Mouse (Mus musculus): Measurements from ENCODE around the gene Dhx35. TPM values are rescaled to one million over a fixed set of nuclear protein-coding genes. Genes with fewer than 3 reads are reported as not detected.

The Dhx35 gene
- polyA plus RNA-seq, 1 experiment from 2014 or later, result 5.6 TPM

DNA sequence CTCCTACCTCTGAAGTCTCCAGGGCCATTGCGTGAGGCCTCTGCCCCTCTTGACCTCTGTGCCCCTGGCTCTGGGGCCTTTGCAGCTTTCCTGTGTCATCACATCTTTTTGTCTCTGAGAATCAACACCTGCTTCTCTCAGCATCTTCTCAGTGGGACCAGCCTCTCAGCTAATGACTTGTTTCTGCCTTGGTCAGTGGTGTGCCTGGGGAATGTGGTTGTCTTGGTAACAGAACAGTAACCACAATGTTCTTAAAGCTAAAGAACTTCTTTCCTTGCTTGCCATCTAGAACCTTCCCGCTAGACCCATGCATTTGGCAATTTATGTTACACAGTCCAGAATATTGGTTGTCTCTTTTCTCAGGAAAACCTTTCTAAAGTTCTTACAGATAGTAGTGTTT is 39.0 kb downstream of the Dhx35 start:
- DNase-seq (ENCODE audit: low spot score) (no peak), ATAC-seq (ENCODE audit: low FRiP score, low TSS enrichment) (no peak)
- Histone ChIP-seq H3K27me3 (ENCODE audit: control insufficient read depth, insufficient read depth, low read length) (no peaks in the 10 kb centered on the region), H3K9ac (ENCODE audit: low read length) (no peak overlapping the region), H3K36me3 (ENCODE audit: control insufficient read depth, insufficient read depth, low read length) (peaks cover 16% of the 10 kb centered on the region), H3K4me1 (replicated peaks; ENCODE audit: control insufficient read depth, insufficient read depth) (no peaks in the 10 kb centered on the region), H3K4me3 (ENCODE audit: low read depth, low read length) (no peak overlapping the region), H3K4me2 (replicated peaks; ENCODE audit: low read depth) (no peak overlapping the region), H3K27ac (replicated peaks) (0 out of 2 replicates have a peak overlapping the region, but pooled peaks have one; percentile 2), H3K9me3 (ENCODE audit: control insufficient read depth, low read length) (no peaks in the 10 kb centered on the region)
- TF ChIP-seq CTCF (IDR thresholded peaks at IDR 0.05; ENCODE audit: low read depth) (no peak), EP300 (optimal IDR thresholded peaks at IDR 0.05) (no peak)
- 59% methylated on average over 2 of the region's 2 CpGs for WGBS

DNA sequence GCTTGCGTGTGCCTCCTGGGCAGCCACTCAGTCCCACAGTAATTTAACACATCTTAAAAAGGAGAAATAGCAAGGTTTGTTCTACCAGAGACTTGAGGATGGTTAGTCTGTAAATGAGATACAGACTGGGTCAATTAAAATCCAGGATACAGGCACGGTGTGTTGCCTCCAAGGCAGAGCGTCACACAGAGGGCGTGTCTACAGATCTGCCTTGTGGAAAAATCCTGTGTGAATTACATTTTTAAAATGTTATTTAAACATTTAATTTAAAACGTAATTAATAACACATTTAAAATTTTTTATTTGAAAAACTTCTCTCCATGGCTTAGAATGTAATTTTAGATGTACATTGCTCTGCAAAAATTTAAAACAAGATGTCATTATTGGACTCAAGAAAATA is 48.7 kb downstream of the Dhx35 start:
- no peak overlapping the region for H3K4me3 ChIP-seq (ENCODE audit: low read depth, low read length)
- H3K27me3 ChIP-seq (ENCODE audit: control insufficient read depth, insufficient read depth, low read length), result no peaks in the 10 kb centered on the region
- H3K36me3 ChIP-seq (ENCODE audit: control insufficient read depth, insufficient read depth, low read length), result peaks cover 16% of the 10 kb centered on the region; the same call in 1 of the 2 replicates
- WGBS, result 79% methylated on average over 5 of the region's 5 CpGs
- H3K27ac ChIP-seq (replicated peaks), result no peak overlapping the region
- DNase-seq (ENCODE audit: low spot score) (no peak), ATAC-seq (ENCODE audit: low FRiP score, low TSS enrichment) (no peak)
- H3K4me1 ChIP-seq (replicated peaks; ENCODE audit: control insufficient read depth, insufficient read depth), result no peaks in the 10 kb centered on the region
- no peak overlapping the region for H3K9ac ChIP-seq (ENCODE audit: low read length)
- H3K4me2 ChIP-seq (replicated peaks; ENCODE audit: low read depth), result no peak overlapping the region
- no peaks in the 10 kb centered on the region for H3K9me3 ChIP-seq (ENCODE audit: control insufficient read depth, low read length)
- TF ChIP-seq EP300 (optimal IDR thresholded peaks at IDR 0.05) (no peak), CTCF (IDR thresholded peaks at IDR 0.05; ENCODE audit: low read depth) (no peak)

DNA sequence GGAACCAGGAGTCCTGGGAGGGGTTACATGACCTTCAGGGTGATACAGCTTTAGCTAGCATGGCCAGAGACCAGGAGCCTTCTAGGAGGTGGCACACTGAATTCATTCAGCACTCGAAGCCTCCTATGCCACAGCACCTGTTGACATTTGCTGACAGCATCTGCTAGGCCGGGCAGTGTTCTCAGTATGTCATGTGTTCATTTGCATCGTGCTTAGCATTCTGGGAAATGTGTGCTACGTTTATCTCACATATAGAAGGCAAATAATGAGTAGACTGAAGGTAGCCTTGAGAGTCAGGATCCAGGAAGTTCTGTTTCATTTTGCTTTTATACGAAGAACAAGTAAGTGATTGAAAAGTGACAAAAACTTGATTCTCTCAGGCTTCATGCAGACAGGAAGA is 50.4 kb downstream of the Dhx35 start:
- ATAC-seq (ENCODE audit: low FRiP score, low TSS enrichment) (peak; percentile 89), DNase-seq (ENCODE audit: low spot score) (no peak)
- H3K27ac ChIP-seq (replicated peaks), result no peak overlapping the region
- no peak overlapping the region for H3K4me2 ChIP-seq (replicated peaks; ENCODE audit: low read depth)
- no peak overlapping the region for H3K9ac ChIP-seq (ENCODE audit: low read length)
- no peaks in the 10 kb centered on the region for H3K27me3 ChIP-seq (ENCODE audit: control insufficient read depth, insufficient read depth, low read length)
- WGBS, result 72% methylated on average over 5 of the region's 5 CpGs
- H3K9me3 ChIP-seq (ENCODE audit: control insufficient read depth, low read length), result no peaks in the 10 kb centered on the region
- H3K4me1 ChIP-seq (replicated peaks; ENCODE audit: control insufficient read depth, insufficient read depth), result no peaks in the 10 kb centered on the region
- H3K36me3 ChIP-seq (ENCODE audit: control insufficient read depth, insufficient read depth, low read length), result peaks cover 14% of the 10 kb centered on the region; the same call in 1 of the 2 replicates
- H3K4me3 ChIP-seq (ENCODE audit: low read depth, low read length), result no peak overlapping the region
- TF ChIP-seq EP300 (optimal IDR thresholded peaks at IDR 0.05) (no peak), CTCF (IDR thresholded peaks at IDR 0.05; ENCODE audit: low read depth) (no peak)

DNA sequence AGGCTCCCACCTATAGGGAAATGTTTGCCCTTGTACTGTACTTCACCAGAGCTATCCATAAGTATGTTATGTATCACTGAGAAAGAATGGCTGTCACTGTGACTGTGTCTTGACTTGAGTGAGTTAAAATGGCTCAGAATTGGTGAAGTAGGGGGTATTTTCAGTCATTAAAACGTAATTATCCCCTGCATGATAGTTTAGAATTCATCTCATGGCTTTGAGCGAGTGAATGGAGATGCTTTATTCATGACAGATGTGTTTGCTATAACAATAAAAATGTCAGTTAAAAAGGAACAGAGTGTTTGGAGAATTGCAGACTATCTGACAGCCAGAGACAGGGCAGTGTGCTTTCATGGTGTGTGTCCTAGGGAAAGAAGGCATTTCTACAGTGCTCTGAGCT is 51.6 kb downstream of the Dhx35 start:
- DNase-seq (ENCODE audit: low spot score), result no peak
- no peak for ATAC-seq (ENCODE audit: low FRiP score, low TSS enrichment)
- Histone ChIP-seq H3K9me3 (ENCODE audit: control insufficient read depth, low read length) (no peaks in the 10 kb centered on the region), H3K4me2 (replicated peaks; ENCODE audit: low read depth) (no peak overlapping the region), H3K36me3 (ENCODE audit: control insufficient read depth, insufficient read depth, low read length) (peaks cover 14% of the 10 kb centered on the region; the same call in 1 of the 2 replicates), H3K27me3 (ENCODE audit: control insufficient read depth, insufficient read depth, low read length) (no peaks in the 10 kb centered on the region), H3K4me3 (ENCODE audit: low read depth, low read length) (no peak overlapping the region), H3K27ac (replicated peaks) (no peak overlapping the region), H3K4me1 (replicated peaks; ENCODE audit: control insufficient read depth, insufficient read depth) (no peaks in the 10 kb centered on the region), H3K9ac (ENCODE audit: low read length) (no peak overlapping the region)
- 75% methylated on average over 2 of the region's 2 CpGs for WGBS
- TF ChIP-seq CTCF (IDR thresholded peaks at IDR 0.05; ENCODE audit: low read depth), result no peak
- no peak for TF ChIP-seq EP300 (optimal IDR thresholded peaks at IDR 0.05)

DNA sequence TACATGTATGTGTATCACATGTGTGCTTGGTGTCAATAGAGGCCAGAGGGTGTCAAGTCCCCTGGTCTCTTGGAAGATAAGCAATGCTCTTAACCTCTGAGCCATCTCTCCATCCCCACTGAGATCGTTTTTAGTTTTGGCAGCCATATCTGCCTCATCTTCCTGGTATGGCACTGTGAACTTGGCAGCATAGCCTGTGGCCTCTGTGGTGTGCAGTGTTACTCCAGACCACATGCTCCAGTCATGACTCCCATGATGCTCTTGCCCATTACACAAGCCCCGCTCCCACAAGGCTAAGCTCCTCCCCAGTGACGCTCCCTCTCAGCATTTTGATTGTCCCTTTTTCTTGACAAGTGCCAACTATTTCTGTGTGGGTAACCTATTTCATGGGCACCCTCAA is 53.4 kb downstream of the Dhx35 start:
- TF ChIP-seq CTCF (IDR thresholded peaks at IDR 0.05; ENCODE audit: low read depth) (no peak), EP300 (optimal IDR thresholded peaks at IDR 0.05) (no peak)
- Histone ChIP-seq H3K9ac (ENCODE audit: low read length) (no peak overlapping the region), H3K27me3 (ENCODE audit: control insufficient read depth, insufficient read depth, low read length) (no peaks in the 10 kb centered on the region), H3K4me2 (replicated peaks; ENCODE audit: low read depth) (no peak overlapping the region), H3K4me3 (ENCODE audit: low read depth, low read length) (no peak overlapping the region), H3K9me3 (ENCODE audit: control insufficient read depth, low read length) (no peaks in the 10 kb centered on the region), H3K36me3 (ENCODE audit: control insufficient read depth, insufficient read depth, low read length) (peaks cover 7% of the 10 kb centered on the region; the same call in 1 of the 2 replicates), H3K4me1 (replicated peaks; ENCODE audit: control insufficient read depth, insufficient read depth) (no peaks in the 10 kb centered on the region), H3K27ac (replicated peaks) (no peak overlapping the region)
- WGBS, result 85% methylated on average over 3 of the region's 3 CpGs
- DNase-seq (ENCODE audit: low spot score) (no peak), ATAC-seq (ENCODE audit: low FRiP score, low TSS enrichment) (no peak)

DNA sequence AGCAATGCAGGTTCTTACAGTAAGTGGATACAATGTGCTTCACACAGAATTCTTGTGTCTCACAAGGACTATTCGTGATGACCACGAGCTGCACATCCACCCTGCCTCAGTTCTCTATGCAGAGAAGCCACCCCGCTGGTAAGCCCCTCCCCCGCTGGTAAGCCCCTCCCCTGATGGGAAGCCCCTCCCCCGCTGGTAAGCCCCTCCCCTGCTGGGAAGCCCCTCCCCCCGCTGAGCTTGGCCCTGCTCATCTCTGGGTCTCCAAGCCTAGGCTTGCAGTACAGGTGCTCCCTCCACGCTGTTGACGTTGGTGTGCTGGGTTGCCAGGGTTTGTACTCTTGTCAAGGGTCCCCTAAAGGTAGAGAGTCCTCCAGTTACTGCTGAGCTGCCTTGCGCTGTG is 54.8 kb downstream of the Dhx35 start:
- DNase-seq (ENCODE audit: low spot score) (no peak), ATAC-seq (ENCODE audit: low FRiP score, low TSS enrichment) (no peak)
- Histone ChIP-seq H3K27me3 (ENCODE audit: control insufficient read depth, insufficient read depth, low read length) (no peaks in the 10 kb centered on the region), H3K4me1 (replicated peaks; ENCODE audit: control insufficient read depth, insufficient read depth) (no peaks in the 10 kb centered on the region), H3K27ac (replicated peaks) (no peak overlapping the region), H3K4me2 (replicated peaks; ENCODE audit: low read depth) (no peak overlapping the region), H3K36me3 (ENCODE audit: control insufficient read depth, insufficient read depth, low read length) (peaks cover 5% of the 10 kb centered on the region; the same call in 1 of the 2 replicates), H3K9ac (ENCODE audit: low read length) (no peak overlapping the region), H3K9me3 (ENCODE audit: control insufficient read depth, low read length) (no peaks in the 10 kb centered on the region), H3K4me3 (ENCODE audit: low read depth, low read length) (no peak overlapping the region)
- WGBS, result 73% methylated on average over 9 of the region's 9 CpGs
- TF ChIP-seq EP300 (optimal IDR thresholded peaks at IDR 0.05), result no peak
- TF ChIP-seq CTCF (IDR thresholded peaks at IDR 0.05; ENCODE audit: low read depth), result no peak

All from stomach, postnatal 0 days (tissue).